Mouse (Mus musculus): ENCODE measurements at regions not wholly inside any gene's neighbourhood (a gene's known extent, or its start where the extent isn't known, plus 50 kb on each side); places are given as distances from the start of the nearest gene placed in this dataset.

DNA sequence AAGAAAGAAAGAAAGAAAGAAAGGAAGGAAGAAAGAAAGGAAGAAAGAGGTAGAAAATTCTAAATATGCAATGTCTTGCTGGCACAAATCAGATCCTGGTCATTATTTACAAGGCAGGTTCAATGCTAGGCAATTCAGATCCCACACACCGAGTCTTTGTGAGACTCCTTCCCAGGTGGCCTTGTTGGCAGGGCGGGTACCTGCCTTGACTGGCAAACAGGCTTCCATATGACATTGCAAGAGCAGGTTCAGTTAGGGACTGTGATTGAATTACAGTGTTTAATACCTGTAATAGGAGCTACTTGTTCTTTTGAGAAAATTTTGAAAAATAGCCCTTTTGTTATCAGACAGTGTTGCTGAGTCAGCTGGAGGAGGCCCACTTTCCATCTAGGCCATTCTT, 436.0 kb upstream of the Mctp2 start:
- DNase-seq (ENCODE audit: low spot score) = no peak

- DNase-seq (ENCODE audit: low spot score) = peak; percentile 10
These were observed 445.1 kb upstream of the Mctp2 start for GRCm38 (mm10) chr7:72751501-72751917.

DNA sequence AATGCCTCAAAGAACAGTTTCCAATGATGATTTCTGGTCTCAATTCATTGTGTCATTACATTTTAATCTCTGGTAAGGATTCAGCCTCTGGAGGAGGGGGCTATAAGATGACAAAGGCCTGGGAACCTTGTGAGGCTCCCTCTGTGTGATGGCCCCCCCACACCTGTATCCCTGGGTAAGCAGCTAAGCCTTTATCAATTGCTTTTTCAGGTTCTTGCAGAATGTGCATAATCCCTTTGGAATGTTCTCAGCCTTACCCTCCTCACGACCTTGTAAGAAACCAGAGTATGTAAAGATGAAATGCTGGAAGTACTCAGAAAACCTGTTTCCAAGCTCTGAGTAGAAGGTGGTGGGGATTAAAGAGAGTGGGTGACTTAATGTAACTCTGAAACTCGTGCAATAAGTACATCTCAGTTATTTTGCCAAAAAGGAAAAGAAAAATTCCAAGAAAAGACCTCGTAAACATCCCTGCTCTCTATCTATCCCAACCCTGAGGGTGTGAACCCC, 446.7 kb upstream of the Mctp2 start:
- DNase-seq (ENCODE audit: low spot score) = no peak

DNA sequence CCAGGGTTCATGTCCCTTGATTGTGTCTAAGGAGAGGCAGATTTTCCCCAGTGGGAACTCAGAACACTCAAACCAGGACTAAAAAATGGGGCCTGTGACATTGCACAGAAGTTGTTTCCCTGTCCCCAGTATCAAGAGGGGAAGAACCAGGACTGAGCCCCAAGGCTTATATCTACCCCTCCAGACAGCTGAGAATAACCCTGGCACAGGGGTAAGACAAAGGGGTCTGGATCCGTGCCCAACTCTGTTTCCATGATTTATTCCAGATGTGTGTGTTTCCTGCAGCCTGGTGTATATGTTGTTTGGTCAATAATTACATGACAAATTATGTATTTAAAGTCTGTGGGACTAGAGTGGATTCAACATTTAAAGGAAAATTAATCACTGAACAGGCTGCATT, 456.3 kb upstream of the Mctp2 start:
- peak; percentile 55 for DNase-seq (ENCODE audit: low spot score)

DNA sequence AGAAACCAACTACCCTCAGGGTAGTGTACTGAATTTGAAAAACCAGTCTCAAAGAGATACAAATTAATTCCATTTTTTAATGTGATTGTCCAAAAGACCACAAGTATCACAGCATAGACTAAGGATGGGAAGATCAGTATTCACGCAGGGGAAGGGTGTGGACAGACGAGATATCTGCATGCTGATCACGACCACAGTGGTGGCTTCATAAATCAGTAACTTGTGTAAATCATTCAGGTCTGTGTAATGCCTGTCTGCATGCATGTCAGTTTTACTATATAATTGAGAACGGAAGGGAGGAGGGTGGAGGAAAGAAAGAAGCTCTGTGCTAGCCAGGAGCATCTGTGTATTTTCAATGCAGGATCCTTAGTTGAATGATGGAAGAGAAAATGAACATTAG, 462.3 kb upstream of the Mctp2 start:
- no peak for DNase-seq (ENCODE audit: low spot score)

GRCm38 (mm10) chr7:72774031-72774770, 467.8 kb upstream of the Mctp2 start:
- DNase-seq (ENCODE audit: low spot score) = no peak

DNA sequence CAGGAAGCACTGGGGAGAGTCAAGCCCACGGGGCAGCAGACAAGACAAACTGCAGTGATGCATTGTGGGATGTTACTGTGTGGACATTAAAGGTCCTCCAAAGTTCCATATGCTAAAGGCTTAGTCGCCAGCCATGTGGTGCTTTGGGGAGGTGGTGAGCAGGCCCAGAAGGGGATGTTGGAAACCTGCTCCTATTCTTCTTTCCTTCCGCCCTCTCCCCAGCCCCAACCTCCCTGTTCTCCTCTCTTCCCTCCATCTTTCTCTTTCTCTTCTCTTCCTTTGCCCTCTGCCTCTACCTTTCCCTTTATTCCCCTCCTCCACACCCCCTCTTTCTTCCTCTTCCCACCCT, 468.3 kb upstream of the Mctp2 start:
- no peak for DNase-seq (ENCODE audit: low spot score)

DNA sequence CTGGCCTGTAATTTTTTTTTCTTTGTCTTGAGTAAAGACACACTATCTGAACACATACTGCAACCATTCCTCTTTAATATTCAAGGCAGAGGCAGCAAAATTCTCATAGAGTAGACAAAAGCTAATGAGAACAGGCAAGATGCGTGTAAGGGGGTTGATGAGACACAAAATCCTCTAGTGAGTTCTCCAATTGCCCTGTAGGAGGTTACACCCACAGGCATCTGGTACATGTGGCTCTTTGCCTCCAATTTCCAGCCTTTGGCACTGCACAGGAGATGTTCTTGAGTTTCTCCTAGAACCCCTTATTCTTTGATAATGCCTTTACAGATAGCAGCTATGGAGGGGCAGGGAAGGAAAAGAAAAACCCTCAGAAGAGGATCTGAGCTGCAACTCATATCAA, 480.9 kb upstream of the Mctp2 start:
- no peak for DNase-seq (ENCODE audit: low spot score)

- DNase-seq (ENCODE audit: low spot score) = peak; percentile 40
These were observed 481.9 kb upstream of the Mctp2 start for GRCm38 (mm10) chr7:72788261-72788660.

GRCm38 (mm10) chr7:72822142-72822541, 515.7 kb upstream of the Mctp2 start:
- no peak for DNase-seq (ENCODE audit: low spot score)

- no peak for DNase-seq (ENCODE audit: low spot score)
These were observed 520.2 kb upstream of the Mctp2 start for GRCm38 (mm10) chr7:72826597-72826996.

GRCm38 (mm10) chr7:72835423-72835822, 529.0 kb upstream of the Mctp2 start:
- no peak for DNase-seq (ENCODE audit: low spot score)

- DNase-seq (ENCODE audit: low spot score) = no peak
These were observed 529.6 kb upstream of the Mctp2 start for GRCm38 (mm10) chr7:72836026-72836425.

GRCm38 (mm10) chr7:72836457-72836985, 530.1 kb upstream of the Mctp2 start:
- no peak for DNase-seq (ENCODE audit: low spot score)

DNA sequence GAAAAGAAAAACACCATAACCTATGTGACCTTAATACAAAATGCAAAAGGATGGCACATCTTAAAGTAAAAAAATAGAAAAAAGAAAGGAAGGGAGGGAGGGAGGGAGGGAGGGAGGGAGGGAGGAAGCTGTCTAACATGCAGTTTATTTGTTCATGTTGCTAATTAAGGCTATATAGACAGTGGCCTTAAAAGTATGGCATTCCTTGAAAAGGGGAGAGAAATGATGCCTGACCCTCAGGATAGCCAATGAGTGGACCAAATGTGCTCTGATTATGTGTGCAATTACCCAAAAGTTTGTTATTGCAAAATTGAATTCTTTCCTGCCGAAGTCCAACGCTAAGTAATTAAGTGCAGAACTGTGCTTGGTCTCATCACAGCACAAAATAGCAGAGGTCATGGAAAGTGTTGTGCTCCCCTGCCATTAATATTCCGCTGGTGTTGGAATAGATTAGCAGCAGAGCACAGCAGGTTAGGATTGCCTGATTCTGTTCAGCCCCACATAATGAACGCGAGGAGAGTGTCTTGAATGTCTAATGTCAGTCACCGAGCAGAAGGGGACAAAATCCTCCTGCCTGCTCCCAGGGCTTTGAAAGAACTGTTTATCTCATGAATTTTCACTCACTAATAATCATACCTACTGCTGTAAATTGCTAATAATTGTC, 531.7 kb upstream of the Mctp2 start:
- DNase-seq (ENCODE audit: low spot score) = no peak

- peak; percentile 67 for DNase-seq (ENCODE audit: low spot score)
These were observed 524.0 kb upstream of the Rgma start for GRCm38 (mm10) chr7:72851346-72851745.

GRCm38 (mm10) chr7:72854501-72855002, 520.8 kb upstream of the Rgma start:
- DNase-seq (ENCODE audit: low spot score) = no peak

- no peak for DNase-seq (ENCODE audit: low spot score)
These were observed 508.1 kb upstream of the Rgma start for GRCm38 (mm10) chr7:72866966-72867754.

GRCm38 (mm10) chr7:72869068-72869467, 506.2 kb upstream of the Rgma start:
- no peak for DNase-seq (ENCODE audit: low spot score)

- DNase-seq (ENCODE audit: low spot score) = no peak
These were observed 474.5 kb upstream of the Rgma start for GRCm38 (mm10) chr7:72900816-72901215.

- DNase-seq (ENCODE audit: low spot score) = no peak
These were observed 469.4 kb upstream of the Rgma start for GRCm38 (mm10) chr7:72905891-72906290.

DNA sequence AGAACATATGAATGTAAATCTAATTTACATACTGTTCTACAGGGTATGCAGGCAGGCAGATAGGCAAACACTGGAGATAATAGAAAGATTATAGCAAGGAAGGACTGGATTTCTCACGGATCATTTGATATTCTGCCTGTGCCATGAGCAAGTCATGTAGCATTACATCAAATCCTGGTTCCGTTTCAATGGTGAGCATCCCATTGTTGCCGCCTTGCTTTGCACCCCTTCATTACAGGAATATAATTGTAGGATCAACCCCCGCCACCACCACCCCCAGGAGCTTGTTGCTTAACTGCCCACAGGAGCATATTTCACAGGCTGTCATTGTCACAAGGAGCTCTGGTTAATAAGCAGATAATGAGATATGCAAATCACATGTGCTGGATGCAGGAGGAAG, 468.8 kb upstream of the Rgma start:
- DNase-seq (ENCODE audit: low spot score) = no peak

Measured in adipocyte (in vitro differentiated cells).